Mouse (Mus musculus) urinary bladder, postnatal 0 days (tissue): ENCODE results near the gene Bpgm. TPM values are rescaled to one million over a fixed set of nuclear protein-coding genes. Genes with fewer than 3 reads are reported as not detected.

Experiments used
- polyA plus RNA-seq: library from polyadenylated mRNA; unstranded; fragments of >200 nt; fragmentation: Nextera tagmentation; extraction: Ambion mirVana; gene quantifications from 2 replicates; pipeline ENCODE4 v1.2.1, GENCODE M21; 2015

Bpgm gene
- 39.5 and 65.8 TPM in 2 replicates for polyA plus RNA-seq

GRCm38 (mm10) chr6:34475974-34476794 lies at the start of gene Bpgm:
Gene Bpgm (plus strand): TSS chr6:34476207.

Other genes with a start within 250 kb of the Bpgm start
- gene Akr1b3, start 158.7 kb upstream of the Bpgm start, polyA plus RNA-seq: 219 and 239 TPM in 2 replicates
- 12.3 and 15.1 TPM in 2 replicates for gene Akr1b8, start 122.1 kb upstream of the Bpgm start, polyA plus RNA-seq
- gene Akr1b10, start 92.0 kb upstream of the Bpgm start, polyA plus RNA-seq: 31.2 and 35.6 TPM in 2 replicates
- 0.71 and 0.73 TPM in 2 replicates for gene Akr1b7, start 63.9 kb upstream of the Bpgm start, polyA plus RNA-seq
- gene Cald1, start 122.3 kb downstream of the Bpgm start, polyA plus RNA-seq: 2,203 and 2,472 TPM in 2 replicates